Mouse (Mus musculus): ENCODE results near the gene Olfr577.

Gene Olfr577

GRCm38 (mm10) chr7:102975843-102976242, at the start of gene Olfr577:
Gene Olfr577 (minus strand): TSS chr7:102975943.
- no peak for DNase-seq

DNA sequence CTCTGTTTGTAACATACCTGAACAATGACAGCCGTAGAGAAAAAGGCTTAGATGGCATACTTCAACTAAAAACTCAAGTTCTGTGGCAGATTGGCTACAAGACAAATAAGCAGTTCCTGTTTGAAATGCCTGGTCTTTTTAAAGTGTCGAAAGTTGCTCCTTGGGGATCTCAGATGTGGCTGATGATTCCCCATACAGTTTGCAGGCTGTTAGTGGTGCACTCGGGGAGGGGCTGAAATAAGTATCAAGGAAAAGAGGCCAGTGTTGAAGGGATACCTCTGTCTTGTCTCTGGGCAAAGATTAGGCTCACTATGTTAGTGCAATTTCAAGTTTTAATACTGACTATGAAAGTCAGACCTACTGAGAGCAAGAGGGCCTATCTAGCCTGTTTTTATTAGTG, 13.5 kb upstream of the Olfr577 start, which contains the start of gene Olfr578:
Gene Olfr578, minus strand, starts transcription at position 101 of the 400 bp plus-strand sequence.
- no peak for DNase-seq

DNA sequence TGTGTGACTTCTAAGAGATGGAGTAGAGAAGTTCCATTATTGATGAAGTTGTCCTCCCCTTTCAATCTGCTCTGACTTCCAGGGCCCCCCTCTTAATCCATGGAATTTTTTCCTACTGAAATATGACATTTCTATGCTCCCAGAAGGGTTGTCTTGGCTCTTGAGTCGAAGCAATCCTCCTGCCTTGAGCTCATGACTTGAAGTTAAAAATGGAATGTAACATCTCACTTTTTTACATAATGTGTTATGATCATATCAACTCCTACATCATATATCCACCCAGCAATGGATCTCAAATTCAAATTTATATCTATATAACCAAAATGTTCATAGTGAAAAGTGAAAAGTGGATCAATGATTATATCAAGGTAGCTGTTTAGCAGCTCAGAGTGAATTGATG, 1.3 kb downstream of the Olfr577 start:
- DNase-seq, result no peak

DNA sequence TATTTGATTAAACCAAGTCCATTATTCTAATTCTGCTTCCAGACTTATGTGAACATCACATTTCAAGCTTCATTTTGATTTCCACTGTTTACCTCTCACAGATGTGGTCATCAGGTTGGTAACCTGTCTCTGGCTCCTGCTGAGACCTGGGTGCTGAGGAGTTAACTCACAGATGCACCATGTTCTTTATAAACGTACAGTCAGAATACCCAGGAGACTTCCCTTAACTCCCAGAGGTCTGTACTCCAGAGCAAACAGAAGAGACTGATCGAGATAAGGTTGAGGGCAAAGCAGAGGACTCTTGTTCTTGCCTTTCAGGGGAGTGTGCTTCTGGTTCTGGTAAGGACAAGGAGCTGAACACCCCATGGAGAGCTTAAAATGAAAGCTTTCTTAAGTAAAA, 13.4 kb downstream of the Olfr577 start, which contains the start of gene Olfr576:
Gene Olfr576, plus strand, starts transcription at position 301 of the 400 bp plus-strand sequence.
- DNase-seq, result no peak

DNA sequence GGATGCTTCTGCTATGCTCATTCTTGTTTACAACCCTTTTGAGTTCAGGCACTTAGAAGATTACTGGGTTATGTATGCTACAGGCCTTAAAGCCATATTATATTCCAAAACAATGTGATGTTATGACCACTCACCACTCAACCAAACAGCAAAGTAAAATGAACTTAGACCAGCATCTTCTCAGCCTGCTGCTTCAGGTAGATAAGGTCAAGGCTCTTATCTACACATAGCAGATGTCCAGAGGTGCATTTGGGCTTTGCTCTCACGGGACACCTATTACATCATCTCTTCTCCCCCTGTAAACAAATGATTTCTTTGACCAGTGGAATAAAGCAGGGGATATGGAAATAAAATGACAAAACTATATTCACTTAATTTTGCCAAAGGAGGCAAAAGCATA, 17.1 kb downstream of the Olfr577 start, which contains the start of gene Olfr575:
Gene Olfr575, minus strand, starts transcription at position 183 of the 400 bp plus-strand sequence.
- DNase-seq, result no peak

GRCm38 (mm10) chr7:102958137-102958536, 17.6 kb downstream of the Olfr577 start:
- DNase-seq, result no peak

GRCm38 (mm10) chr7:102950732-102951131, 25.0 kb downstream of the Olfr577 start:
- DNase-seq, result no peak

DNA sequence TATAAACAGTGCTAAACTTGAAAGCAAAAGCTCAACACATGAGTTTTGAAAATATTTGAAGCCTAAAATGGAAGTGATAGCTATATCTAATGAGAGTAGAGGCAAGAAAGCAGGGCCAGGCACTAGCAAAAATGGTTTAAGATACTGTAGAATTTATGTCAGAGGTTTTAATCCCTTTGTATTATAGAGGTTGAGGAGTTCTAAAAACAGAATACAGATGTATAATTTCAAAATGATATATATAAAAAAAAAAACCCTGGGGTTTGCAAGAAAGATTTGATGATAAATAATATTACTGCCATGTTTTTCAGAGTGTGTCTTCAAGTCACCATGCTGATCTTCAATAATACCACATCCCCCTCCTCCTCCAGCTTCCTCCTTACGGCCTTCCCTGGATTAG, 27.6 kb downstream of the Olfr577 start, which contains the start of gene Olfr574:
Gene Olfr574, plus strand, starts transcription at position 301 of the 400 bp plus-strand sequence.
- DNase-seq, result no peak

DNA sequence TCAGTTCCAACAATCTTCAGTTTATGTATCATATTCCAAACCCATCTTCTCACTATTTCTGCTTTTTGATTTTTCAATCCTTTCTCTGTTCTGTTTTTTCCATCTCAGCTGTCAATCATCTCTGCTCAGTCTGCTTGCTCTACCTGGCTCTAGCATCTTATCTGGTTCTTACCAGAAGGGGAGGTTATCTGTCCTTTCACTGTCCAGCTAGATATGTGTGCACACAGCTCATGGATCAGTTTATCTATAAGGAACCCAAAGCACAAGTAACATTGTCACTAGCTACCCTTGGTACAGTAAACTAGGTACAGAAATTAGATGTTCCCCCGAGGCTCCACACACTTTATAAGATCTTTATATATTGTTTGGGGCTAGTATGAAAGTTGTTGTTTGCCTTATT, 32.3 kb downstream of the Olfr577 start:
- DNase-seq, result no peak

- no peak for DNase-seq
These were observed 33.3 kb downstream of the Olfr577 start, which contains the start of gene Olfr573-ps1 for GRCm38 (mm10) chr7:102942475-102942874. Gene Olfr573-ps1 (minus strand): TSS chr7:102942575.

DNA sequence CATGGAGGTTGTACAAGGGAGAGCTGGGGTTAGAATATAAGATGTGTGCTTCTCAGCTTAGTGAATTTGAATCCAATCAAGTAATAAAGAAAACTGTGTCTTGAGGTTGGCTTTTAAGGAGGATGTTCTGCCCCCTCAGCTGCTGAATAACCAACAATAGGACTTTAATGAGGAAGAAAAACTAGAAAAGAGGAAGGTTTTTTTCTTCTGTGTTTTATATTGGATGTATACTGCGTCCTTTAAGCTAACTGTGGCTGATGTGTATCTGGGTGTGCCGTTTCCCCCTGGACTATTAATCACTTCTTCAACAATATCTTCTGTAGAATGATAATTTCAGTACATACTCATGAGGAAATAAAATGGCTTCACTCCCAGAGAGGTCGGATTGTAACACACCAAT, 48.6 kb downstream of the Olfr577 start:
- no peak for DNase-seq

GRCm38 (mm10) chr7:102924109-102924508, 51.6 kb downstream of the Olfr577 start, which contains the start of gene Olfr572:
Gene Olfr572 (plus strand): TSS chr7:102924409.
- no peak for DNase-seq
